Mouse (Mus musculus) v-Abl transformed pro-B cells (cell line): ENCODE results near the gene 4931400O07Rik.

Source experiments
- in situ Hi-C, 2 experiments: fragments of 400-800 bp; cut with MboI; formaldehyde crosslinking; loops; one replicate each; pipeline ENCODE4 v1.15.1; 2025; ENCODE audit not compliant: unreplicated experiment in 2 of 2

Gene 4931400O07Rik

GRCm38 (mm10) chrX:62467691-62468090 lies at the start of gene 4931400O07Rik:
Gene 4931400O07Rik, plus strand, starts transcription at chrX:62467991.
- in situ Hi-C loops = no loop called here
